Mouse (Mus musculus): Measurements from ENCODE around the gene Lrrc40.

- TF ChIP-seq CTCF (IDR thresholded peaks at IDR 0.05; ENCODE audit: control insufficient read depth, insufficient read depth, insufficient read length), result no peak
- no peak for TF ChIP-seq MAX (IDR thresholded peaks at IDR 0.05)
- no peak for TF ChIP-seq CEBPB (IDR thresholded peaks at IDR 0.05; ENCODE audit: low read depth)
- TF ChIP-seq FOSL1 (IDR thresholded peaks at IDR 0.05; ENCODE audit: insufficient read depth, low read length, poor library complexity, severe bottlenecking), result no peak
- no peak for TF ChIP-seq USF1 (IDR thresholded peaks at IDR 0.05; ENCODE audit: low read depth)
- no peak for TF ChIP-seq MYOD1 (IDR thresholded peaks at IDR 0.05; ENCODE audit: control insufficient read depth, insufficient read length, low read depth)
These were observed 55.1 kb downstream of the Lrrc40 start for GRCm38 (mm10) chr3:158091601-158092000.

All from C2C12 (cell line).